Mouse (Mus musculus) CD4-positive, CD25-positive, alpha-beta regulatory T cell, adult 2 months (primary cell): ENCODE data around the gene Calm1.

Source experiments
- DNase-seq: peaks from one replicate; pipeline ENCODE4 v3.0.0-alpha.2; 2012; ENCODE audit warnings: low read depth, low spot score

Calm1 gene

DNA sequence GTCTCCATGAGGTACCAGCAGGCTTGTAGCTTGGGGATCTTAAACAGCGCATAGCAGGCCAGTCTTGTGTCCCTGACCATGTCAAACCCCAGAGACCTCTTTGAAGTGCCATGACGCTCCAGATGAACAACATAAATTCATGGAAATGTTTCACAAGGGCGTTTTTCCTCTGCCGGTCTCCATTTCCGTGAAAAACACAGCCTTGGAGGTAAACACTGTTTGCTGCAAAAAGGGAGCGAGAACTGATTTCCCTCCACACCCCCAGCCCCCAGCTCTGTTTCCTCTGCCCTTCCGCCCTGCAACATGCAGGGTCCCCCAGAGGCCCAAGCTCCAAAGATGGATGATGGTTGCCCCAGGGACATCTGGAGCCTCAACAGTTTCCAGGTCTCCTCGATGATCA is 24.3 kb downstream of the Calm1 start:
- no peak for DNase-seq

DNA sequence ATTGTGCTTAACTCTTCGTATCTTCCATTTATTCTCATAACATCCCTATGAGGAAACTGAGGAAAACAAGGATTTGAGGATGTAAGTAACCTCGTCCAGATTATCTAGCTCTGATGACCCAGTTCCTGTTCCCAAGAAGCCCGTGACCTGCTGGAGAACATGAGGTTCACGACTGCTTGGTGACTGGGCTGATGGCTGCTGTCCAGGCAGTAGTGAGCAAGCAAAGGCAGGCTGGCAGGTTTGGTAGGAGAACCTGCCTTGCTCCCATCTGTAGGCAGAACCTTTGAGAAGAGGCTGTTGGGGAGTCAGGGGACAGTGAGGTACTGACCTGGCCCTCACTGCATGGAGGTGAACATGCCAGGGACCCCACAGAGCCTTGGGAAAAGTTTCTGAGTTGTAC is 26.0 kb downstream of the Calm1 start:
- no peak for DNase-seq

DNA sequence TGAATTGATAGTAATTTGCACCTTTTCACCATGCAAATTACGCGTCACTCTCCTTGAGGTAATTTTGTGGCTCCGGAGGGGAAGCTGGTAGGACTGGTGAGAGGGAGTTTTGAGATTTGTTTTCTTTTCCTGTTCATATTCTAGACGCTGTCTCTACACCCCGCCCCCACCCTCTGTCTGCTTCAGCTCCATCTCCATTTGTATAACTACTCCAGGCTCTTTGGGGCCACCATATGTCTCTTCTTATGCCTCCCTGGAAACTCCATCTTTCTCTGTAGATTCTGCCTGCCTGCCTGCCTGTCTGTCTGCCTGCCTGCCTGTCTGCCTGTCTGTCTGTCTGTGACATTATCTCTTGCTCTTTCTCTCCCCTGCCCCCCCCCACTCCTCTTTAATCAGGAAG is 26.8 kb downstream of the Calm1 start:
- no peak for DNase-seq

DNA sequence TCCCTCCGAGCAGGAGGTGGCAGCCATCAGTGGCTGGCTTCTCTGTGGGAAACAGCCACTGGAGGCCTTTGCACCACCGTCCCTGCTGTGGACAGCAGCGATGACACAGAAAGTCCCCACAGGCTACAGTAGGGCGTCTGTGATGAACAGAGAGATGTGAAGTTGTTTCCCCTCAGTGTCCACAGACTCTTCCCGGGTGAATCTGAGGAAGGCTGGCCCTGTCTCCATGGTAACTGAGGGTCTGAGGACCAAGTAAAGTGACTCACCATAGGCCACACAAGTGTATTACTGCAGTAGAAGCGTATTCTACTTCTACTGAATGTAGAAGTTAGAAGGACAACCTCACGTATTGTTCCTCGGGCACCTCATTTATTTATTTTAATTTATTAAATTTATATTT is 27.4 kb downstream of the Calm1 start:
- DNase-seq, result no peak

DNA sequence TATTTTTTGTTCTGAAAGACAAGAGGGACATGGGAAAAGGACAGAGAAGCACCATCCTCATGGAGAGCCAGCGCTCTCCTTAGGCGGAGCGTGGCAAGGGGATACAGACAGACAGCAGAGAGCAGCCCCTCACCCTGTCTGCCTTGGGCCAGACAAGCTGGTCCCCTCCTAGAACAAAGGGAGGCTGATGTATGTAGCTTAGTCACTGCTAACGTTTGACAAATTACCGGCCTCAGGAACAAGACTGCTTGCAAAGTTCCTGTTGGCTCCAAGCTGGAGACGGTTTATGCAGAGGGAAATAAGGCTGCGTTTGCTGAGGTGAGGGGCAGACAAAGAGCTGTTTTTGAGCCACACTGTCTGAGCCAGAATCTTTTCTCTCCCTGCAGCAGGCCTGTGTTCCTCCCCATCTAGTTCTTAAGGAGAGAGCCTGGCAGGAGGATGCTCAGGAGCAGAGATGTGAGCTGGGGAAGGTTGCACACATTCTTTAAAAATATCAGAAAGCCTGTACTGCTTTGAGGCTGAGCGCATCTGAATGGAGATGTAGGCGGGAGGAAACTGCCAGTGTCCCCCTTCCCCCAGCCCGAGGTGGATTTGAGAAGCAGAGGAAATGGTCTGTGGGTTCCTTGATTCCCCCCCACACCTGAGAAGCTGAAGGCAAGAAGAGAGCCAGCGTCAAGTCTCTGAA is 28.9 kb downstream of the Calm1 start:
- DNase-seq, result peak; percentile 49

DNA sequence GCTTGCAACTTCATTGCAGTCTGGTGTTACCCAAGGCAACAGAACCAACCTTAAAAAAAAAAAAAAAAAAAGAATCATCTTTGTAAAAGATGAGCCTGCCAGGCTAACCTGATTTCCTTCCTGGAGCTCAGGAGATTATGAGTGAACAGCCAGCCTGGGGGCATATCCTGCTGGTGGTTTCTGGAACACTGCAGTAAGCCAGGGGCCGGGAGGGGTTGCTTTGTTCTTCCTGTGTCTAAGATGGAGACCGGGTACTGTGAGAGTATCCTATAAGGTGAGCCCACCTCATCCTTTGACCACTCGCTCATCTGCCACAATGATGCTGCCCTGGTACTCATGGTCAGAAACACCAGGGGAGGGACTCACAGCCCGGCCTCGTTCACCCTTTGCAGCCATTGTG is 35.0 kb downstream of the Calm1 start:
- DNase-seq, result no peak

DNA sequence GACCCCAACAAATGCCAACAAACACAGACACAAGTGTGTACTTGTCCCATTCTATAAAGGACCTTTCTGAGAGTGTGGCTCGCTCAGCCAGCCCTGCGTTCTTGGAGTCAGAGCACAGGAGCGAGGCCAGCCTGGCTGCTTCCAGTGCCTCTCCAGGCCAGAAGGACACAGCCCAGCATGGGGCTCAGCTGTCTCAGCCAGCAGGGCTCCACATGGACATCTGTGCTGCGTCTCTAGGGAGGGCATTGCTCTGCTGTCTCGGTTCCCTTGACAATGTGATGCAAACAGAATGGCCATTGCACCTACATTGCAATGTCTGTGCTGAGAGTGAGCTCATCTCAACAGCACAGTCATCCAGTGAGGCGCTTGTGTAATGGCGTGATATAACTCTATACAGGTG is 35.7 kb downstream of the Calm1 start:
- no peak for DNase-seq

DNA sequence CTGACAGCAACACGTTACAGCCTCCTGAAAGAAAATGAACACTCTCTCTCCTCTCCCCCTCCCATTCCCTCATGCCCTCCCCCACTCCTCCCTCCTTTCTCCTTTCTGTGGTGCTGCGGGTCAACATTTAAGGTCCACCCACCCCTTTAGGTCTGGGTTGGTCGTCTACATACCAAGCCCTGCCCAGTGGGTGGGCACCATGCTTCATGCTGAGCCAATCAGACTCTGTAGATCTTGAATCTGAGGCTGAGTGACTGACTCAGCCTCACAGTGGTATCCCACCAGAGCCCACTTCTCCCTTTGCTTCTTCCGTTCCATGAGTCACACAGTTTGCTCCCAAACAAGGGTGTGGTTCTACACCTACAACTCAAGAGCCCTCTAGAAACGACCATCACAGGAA is 36.2 kb downstream of the Calm1 start:
- no peak for DNase-seq

DNA sequence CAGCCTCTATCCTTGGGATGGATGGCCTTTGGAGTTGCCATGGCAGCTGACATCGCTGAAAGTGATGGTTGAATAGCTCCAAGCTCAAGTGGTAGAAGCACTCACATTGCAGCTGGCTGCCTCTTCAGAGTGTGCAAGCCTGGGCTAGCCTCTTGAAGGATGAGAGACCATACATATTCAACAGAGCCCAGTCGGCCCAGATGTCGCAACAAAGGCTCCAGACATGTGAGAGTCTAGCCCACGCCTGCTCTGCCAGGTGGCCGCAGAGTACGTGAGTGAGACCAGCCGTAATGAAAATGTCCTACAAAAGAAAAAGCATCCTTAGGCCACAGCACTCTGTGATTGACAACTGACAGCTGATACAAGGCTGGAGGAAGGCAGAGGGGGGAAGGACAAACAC is 40.2 kb downstream of the Calm1 start:
- no peak for DNase-seq

DNA sequence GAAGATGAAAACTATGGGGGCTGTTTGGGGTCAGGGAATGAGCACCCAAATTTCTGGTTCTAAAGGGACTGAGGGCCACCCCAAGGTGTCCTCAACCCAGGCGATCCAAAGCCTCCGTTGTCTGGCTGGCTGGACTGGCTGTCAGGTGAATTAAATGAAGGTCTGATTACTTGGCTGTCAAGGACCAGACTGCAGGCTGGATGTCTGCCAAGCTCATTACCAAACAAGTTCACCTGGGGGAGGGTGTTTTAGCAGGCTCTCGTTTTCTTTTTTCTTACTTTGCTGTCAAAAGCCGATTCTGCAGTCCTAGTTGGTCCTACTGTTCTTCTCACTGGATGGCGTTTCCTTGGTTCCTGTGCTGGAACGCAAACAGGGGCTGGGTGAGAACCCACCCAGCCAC is 40.6 kb downstream of the Calm1 start:
- no peak for DNase-seq

DNA sequence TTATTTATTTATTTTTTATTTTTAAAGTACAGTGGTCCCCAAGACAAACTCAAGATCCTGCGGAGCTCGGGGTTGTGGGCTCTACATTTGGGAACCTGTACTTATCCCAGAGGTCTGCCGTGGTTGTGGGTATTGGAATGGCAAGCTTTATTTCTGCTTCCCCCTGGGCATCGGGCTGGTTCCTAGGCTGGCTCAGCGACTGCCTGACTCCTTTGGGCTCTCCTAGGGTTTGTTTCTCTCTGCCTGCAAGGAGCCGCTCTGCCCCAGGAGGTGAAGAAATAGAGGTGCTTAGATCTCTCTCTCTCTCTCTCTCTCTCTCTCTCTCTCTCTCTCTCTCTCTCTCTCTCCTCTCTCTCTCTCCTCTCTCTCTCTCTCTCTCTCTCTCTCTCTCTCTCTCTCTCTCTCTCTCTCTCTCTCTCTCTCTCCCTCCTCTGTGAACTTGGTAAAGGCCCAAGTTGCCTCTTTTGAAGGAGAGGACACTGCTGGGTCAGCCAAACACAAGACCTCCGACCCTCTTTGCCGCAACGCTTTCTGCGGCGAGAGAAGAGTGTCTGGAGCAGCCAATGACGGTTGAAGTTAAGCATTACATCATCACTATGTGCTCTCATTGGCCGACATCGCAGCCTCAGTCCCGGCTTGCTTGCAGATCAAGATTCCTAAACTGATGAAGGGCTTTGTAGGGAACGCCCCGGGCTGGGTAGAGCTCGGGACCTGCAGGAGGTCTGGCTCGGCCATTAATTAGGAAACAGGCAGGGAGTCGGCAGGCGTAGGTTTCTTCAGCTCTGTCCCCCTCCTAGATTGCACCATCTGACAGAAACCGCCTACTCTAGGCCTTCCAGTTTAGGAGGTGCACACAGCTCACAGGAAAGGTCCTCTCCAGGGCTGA is 42.9 kb downstream of the Calm1 start:
- DNase-seq, result peak; percentile 26

DNA sequence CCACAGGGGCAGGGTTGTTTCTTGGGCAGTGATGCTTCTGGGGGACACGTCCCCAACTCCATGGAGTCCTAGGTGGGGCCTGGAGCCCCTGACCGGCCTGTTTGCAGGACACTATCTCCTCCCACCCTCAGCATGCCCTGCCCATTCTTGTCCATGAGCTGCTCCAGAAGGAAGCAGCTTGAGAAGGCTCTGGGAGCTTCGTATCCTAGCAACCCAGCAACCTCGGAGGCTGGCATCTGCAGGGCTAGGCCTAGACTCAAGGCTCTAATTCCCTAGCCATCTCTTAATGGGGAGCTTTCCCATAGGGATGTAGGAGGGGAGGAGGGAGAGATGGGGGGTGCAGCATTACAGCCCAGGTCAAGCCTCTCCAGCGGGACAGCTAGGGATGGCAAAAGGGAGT is 45.3 kb downstream of the Calm1 start:
- no peak for DNase-seq

DNA sequence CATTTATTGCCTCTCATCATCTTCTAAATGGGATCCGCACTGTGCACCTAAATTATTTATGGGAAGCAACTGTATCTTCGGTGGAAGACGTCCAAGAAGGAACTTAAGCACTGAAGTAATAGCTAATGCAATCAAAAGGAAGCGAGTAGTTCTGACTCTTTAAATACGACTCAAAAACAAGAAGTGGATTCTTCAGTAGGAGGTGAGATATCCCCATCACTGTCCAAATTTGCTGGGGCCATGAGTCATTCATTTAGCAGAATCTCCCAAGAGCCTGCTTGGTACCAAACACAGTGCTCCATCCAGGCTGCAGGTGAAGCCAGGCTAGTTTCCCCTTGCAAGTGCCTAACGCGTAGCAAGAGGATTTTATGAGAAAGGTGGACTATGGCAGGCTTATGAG is 49.9 kb downstream of the Calm1 start:
- DNase-seq, result no peak

DNA sequence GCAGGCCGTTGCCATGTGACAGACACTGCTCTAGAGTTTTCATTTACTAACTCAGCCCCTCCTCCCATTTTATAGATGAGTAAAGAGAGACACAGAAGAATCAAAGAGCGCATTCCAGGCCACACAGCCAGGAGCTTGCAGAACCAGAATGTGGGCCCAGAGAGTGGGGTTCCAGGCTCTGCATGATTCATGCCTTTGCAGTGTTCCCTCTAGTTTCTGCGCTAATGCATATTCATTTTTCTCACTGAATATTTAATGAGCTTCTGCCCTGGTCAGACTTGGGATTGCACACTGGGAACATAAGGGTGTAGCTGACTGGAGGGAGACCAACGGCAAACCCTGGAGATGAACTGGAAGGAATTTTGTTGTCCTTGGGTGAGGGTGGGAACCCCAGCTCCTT is 55.2 kb downstream of the Calm1 start:
- no peak for DNase-seq

DNA sequence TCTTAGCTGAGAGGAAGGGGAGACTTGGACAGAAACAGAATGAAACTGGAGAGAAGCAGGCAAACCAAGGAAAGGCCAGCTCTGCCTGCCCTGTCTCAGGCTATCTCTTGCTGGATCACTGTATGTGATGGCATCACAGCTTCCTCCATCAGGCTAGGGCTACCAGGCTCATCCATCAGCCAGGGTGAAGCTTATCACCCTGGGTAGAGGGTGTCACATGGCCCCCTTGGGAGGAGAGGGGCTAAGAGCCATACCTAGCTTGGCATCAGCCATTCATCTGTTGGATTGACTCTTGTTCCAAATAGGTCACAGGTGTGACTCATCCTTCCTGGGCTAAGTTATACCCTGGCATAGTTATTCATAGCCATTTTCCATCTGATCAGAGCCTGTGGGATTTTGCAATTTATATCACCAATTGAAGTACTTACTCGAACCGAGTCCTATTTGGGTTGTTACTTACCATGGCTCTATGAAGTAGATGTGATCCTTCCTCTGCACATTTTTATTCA is 56.3 kb downstream of the Calm1 start:
- no peak for DNase-seq

DNA sequence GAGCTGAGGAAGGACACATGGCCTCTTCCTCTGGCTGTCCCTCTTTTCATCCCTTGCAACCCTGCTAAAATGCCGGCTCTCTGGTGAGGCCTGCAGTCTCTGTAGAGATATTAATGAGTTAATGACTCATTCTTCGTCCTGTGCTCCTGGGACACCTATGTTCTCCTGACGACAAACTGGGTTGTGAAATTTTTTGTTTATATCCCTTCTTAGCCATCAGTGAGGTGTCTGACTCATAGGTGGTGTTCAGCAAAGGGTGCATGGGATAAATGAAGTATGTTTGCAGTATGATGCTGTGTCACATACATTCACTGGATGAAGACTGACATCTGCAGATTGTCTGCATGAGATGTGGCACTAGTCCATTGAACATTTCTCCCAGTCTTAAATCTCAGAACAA is 58.5 kb downstream of the Calm1 start:
- DNase-seq, result no peak
